Mouse (Mus musculus) heart, adult 2 months (tissue): ENCODE measurements around the gene Cbr1.

ENCODE experiments used
- CTCF ChIP-seq: fragments of 200-600 bp; IDR thresholded peaks from 2 replicates; pipeline ENCODE4 v1.8.1; 2022; ENCODE audit warnings: antibody characterized with exemption, mild to moderate bottlenecking, moderate library complexity
- POLR2A ChIP-seq: fragments of 200-500 bp; IDR thresholded peaks from 2 replicates; pipeline ENCODE4 v1.6.1; 2011; ENCODE audit warnings: mild to moderate bottlenecking, low read depth, low read length, control low read depth; ENCODE audit not compliant: insufficient read depth

GRCm38 (mm10) chr16:93596807-93597206 lies 8.8 kb upstream of the Cbr1 start:
- TF ChIP-seq CTCF (no peak), POLR2A (no peak)
